Mouse (Mus musculus) midbrain, postnatal 0 days (tissue): ENCODE measurements at regions not wholly inside any gene's neighbourhood (a gene's known extent, or its start where the extent isn't known, plus 50 kb on each side); places are given as distances from the start of the nearest gene placed in this dataset.
"Not testable (repeated sequence)": the region's sequence is repeated elsewhere in the genome, so short reads cannot be mapped to it uniquely, and the experiment has no call there.

ENCODE experiments used
- ATAC-seq: fragments of 200-750 bp; cut with Nextera tagmentation; 2 replicates; pipeline ENCODE4 v1.8.0; 2017; ENCODE audit warnings: moderate number of reproducible peaks, mild to moderate bottlenecking, moderate TSS enrichment, moderate library complexity; ENCODE audit not compliant: low FRiP score
- DNase-seq: peaks from one replicate; pipeline ENCODE4 v3.0.0-alpha.2; 2015; ENCODE audit warnings: low spot score
- H3K27ac ChIP-seq: fragments of 300-500 bp; sonication (generic); 2 replicates; pipeline ENCODE4 v1.5.1; 2014; ENCODE audit warnings: low read depth, mild to moderate bottlenecking, low read length, mixed read lengths
- H3K27me3 ChIP-seq: fragments of 300-500 bp; sonication (generic); 2 replicates; pipeline ENCODE4 v1.6.1; 2014; ENCODE audit warnings: low read length, control low read depth, mixed read lengths; ENCODE audit not compliant: insufficient read depth
- H3K36me3 ChIP-seq: fragments of 300-500 bp; sonication (generic); 2 replicates; pipeline ENCODE4 v1.6.1; 2014; ENCODE audit warnings: low read length, control low read depth, mixed read lengths; ENCODE audit not compliant: insufficient read depth
- H3K4me1 ChIP-seq: fragments of 300-500 bp; sonication (generic); 2 replicates; pipeline ENCODE4 v1.6.1; 2014; ENCODE audit warnings: mild to moderate bottlenecking, control low read depth, antibody characterized with exemption, low read length, mixed read lengths; ENCODE audit not compliant: insufficient read depth
- H3K4me2 ChIP-seq: fragments of 300-500 bp; sonication (generic); 2 replicates; pipeline ENCODE4 v1.6.1; 2014; ENCODE audit warnings: low read depth, mild to moderate bottlenecking, low read length, mixed read lengths; ENCODE audit not compliant: poor library complexity, severe bottlenecking
- H3K4me3 ChIP-seq: fragments of 300-500 bp; sonication (generic); 2 replicates; pipeline ENCODE4 v1.5.1; 2014; ENCODE audit warnings: low read depth, mild to moderate bottlenecking, low read length, moderate library complexity
- H3K9ac ChIP-seq: fragments of 300-500 bp; sonication (generic); replicated peaks from 2 replicates; pipeline ENCODE4 v1.6.1; 2014; ENCODE audit warnings: mild to moderate bottlenecking, low read length, moderate library complexity, mixed read lengths; ENCODE audit not compliant: poor library complexity, severe bottlenecking
- H3K9me3 ChIP-seq: fragments of 300-500 bp; sonication (generic); 2 replicates; pipeline ENCODE4 v1.6.1; 2016; ENCODE audit warnings: low read length, control low read depth
- CTCF ChIP-seq: IDR thresholded peaks from 2 replicates; pipeline ENCODE4 v1.5.1; 2016; ENCODE audit warnings: antibody characterized with exemption, mild to moderate bottlenecking
- WGBS: fragments of 180-500 bp; shearing (Covaris S2); extraction: QIAGEN DNeasy Blood & Tissue Kit; methylation state at CpG from one replicate; pipeline ENCODE4 v1.1.7; 2014; 5-methylcytosine and 5-hydroxymethylcytosine counted together

- ATAC-seq = no peak
- H3K27me3 ChIP-seq = no peaks in the 10 kb centered on the region
- H3K4me1 ChIP-seq = no peaks in the 10 kb centered on the region
- no peaks in the 10 kb centered on the region for H3K36me3 ChIP-seq
- no peak overlapping the region for H3K27ac ChIP-seq
- no peak for DNase-seq
- no peak for TF ChIP-seq CTCF
- no peak overlapping the region for H3K4me3 ChIP-seq
- 93% methylated on average over 1 of the region's 1 CpGs for WGBS
- H3K9ac ChIP-seq = no peak overlapping the region
- H3K4me2 ChIP-seq = no peak overlapping the region
- no peaks in the 10 kb centered on the region for H3K9me3 ChIP-seq
These were observed 167.1 kb downstream of the Pcdh17 start for GRCm38 (mm10) chr14:84610476-84610875.

- Histone ChIP-seq H3K27me3 (no peaks in the 10 kb centered on the region), H3K9ac (no peak overlapping the region), H3K4me1 (no peaks in the 10 kb centered on the region), H3K4me3 (no peak overlapping the region), H3K4me2 (no peak overlapping the region), H3K9me3 (no peaks in the 10 kb centered on the region), H3K27ac (no peak overlapping the region), H3K36me3 (no peaks in the 10 kb centered on the region)
- no peak for DNase-seq
- whole genome bisulfite sequencing = 41% methylated on average over 4 of the region's 4 CpGs
- TF ChIP-seq CTCF = no peak
- no peak for ATAC-seq
These were observed 169.2 kb downstream of the Pcdh17 start for GRCm38 (mm10) chr14:84612551-84612950.

- WGBS = 67% methylated on average over 1 of the region's 1 CpGs
- no peaks in the 10 kb centered on the region for H3K27me3 ChIP-seq
- H3K4me1 ChIP-seq = no peaks in the 10 kb centered on the region
- H3K9ac ChIP-seq = no peak overlapping the region
- no peak overlapping the region for H3K4me2 ChIP-seq
- H3K27ac ChIP-seq = no peak overlapping the region
- no peak for ATAC-seq
- no peak for DNase-seq
- no peak overlapping the region for H3K4me3 ChIP-seq
- no peaks in the 10 kb centered on the region for H3K9me3 ChIP-seq
- no peak for TF ChIP-seq CTCF
- H3K36me3 ChIP-seq = no peaks in the 10 kb centered on the region
These were observed 201.7 kb downstream of the Pcdh17 start for GRCm38 (mm10) chr14:84645026-84645425.

GRCm38 (mm10) chr14:84645972-84646577 lies 202.7 kb downstream of the Pcdh17 start:
- 73% methylated on average over 3 of the region's 3 CpGs for WGBS
- DNase-seq (no peak), ATAC-seq (no peak)
- Histone ChIP-seq H3K4me2 (no peak overlapping the region), H3K27ac (no peak overlapping the region), H3K27me3 (no peaks in the 10 kb centered on the region), H3K9me3 (no peaks in the 10 kb centered on the region), H3K36me3 (no peaks in the 10 kb centered on the region), H3K4me1 (no peaks in the 10 kb centered on the region), H3K9ac (no peak overlapping the region), H3K4me3 (no peak overlapping the region)
- no peak for TF ChIP-seq CTCF

- no peak for TF ChIP-seq CTCF
- Histone ChIP-seq H3K9me3 (no peaks in the 10 kb centered on the region), H3K36me3 (no peaks in the 10 kb centered on the region), H3K4me3 (no peak overlapping the region), H3K27me3 (no peaks in the 10 kb centered on the region), H3K9ac (no peak overlapping the region), H3K4me1 (no peaks in the 10 kb centered on the region), H3K27ac (no peak overlapping the region), H3K4me2 (no peak overlapping the region)
- 15% methylated on average over 6 of the region's 6 CpGs for WGBS
- ATAC-seq (no peak), DNase-seq (no peak)
These were observed 215.9 kb downstream of the Pcdh17 start for GRCm38 (mm10) chr14:84659206-84659775.

GRCm38 (mm10) chr14:84667685-84668084 lies 224.3 kb downstream of the Pcdh17 start:
- H3K27me3 ChIP-seq, H3K27ac ChIP-seq, H3K36me3 ChIP-seq, H3K4me2 ChIP-seq, H3K4me3 ChIP-seq, H3K9ac ChIP-seq, ATAC-seq, DNase-seq, H3K9me3 ChIP-seq, H3K4me1 ChIP-seq: not testable (repeated sequence)
- 91% methylated on average over 2 of the region's 2 CpGs for WGBS
